Mouse (Mus musculus): Measurements from ENCODE around the gene Slc35e4. TPM values are rescaled to one million over a fixed set of nuclear protein-coding genes. Genes with fewer than 3 reads are reported as not detected.
A peak's percentile ranks its signal among the peaks of the same experiment; 100 is the strongest.
"Not testable (repeated sequence)": the region's sequence is repeated elsewhere in the genome, so short reads cannot be mapped to it uniquely, and the experiment has no call there.

Gene Slc35e4
- total RNA-seq (2021) = 1 to 10 TPM; 3.6 to 4.0 TPM

- DNase-seq = peak; percentile 89
Measured at GRCm38 (mm10) chr11:3914109-3914840, at the start of gene Slc35e4. TSS of gene Slc35e4 (minus strand) at chr11:3914664.

GRCm38 (mm10) chr11:3963610-3964415 is 49.3 kb upstream of the Slc35e4 start, which contains the start of gene Pes1:
TSS of gene Pes1 (plus strand) at chr11:3963975.
- peak; percentile 77 for DNase-seq

- peak; percentile 11 for DNase-seq
Measured at GRCm38 (mm10) chr11:3963155-3963554, 48.7 kb upstream of the Slc35e4 start.

GRCm38 (mm10) chr11:3961761-3962160 is 47.3 kb upstream of the Slc35e4 start:
- no peak for DNase-seq

GRCm38 (mm10) chr11:3960901-3961300 is 46.4 kb upstream of the Slc35e4 start:
- no peak for DNase-seq

GRCm38 (mm10) chr11:3955371-3955770 is 40.9 kb upstream of the Slc35e4 start:
- DNase-seq = not testable (repeated sequence)

GRCm38 (mm10) chr11:3954876-3955275 is 40.4 kb upstream of the Slc35e4 start:
- DNase-seq = not testable (repeated sequence)

GRCm38 (mm10) chr11:3946386-3946785 is 31.9 kb upstream of the Slc35e4 start:
- DNase-seq = no peak

- peak; percentile 1 for DNase-seq
Measured at GRCm38 (mm10) chr11:3941371-3941770, 26.9 kb upstream of the Slc35e4 start.

- DNase-seq = no peak
Measured at GRCm38 (mm10) chr11:3937321-3937874, 22.9 kb upstream of the Slc35e4 start.

- DNase-seq = no peak
Measured at GRCm38 (mm10) chr11:3936318-3936717, 21.9 kb upstream of the Slc35e4 start.

- DNase-seq = no peak
Measured at GRCm38 (mm10) chr11:3935135-3935534, 20.7 kb upstream of the Slc35e4 start.

GRCm38 (mm10) chr11:3933756-3934285 is 19.4 kb upstream of the Slc35e4 start:
- no peak for DNase-seq

- DNase-seq = peak; percentile 87
Measured at GRCm38 (mm10) chr11:3931511-3932211, 17.2 kb upstream of the Slc35e4 start, which contains the start of gene Tcn2. TSS of gene Tcn2 (minus strand) at chr11:3932159.

- DNase-seq = peak; percentile 2
Measured at GRCm38 (mm10) chr11:3930931-3931330, 16.5 kb upstream of the Slc35e4 start.

- peak; percentile 3 for DNase-seq
Measured at GRCm38 (mm10) chr11:3930019-3930418, 15.6 kb upstream of the Slc35e4 start.

GRCm38 (mm10) chr11:3925916-3926315 is 11.5 kb upstream of the Slc35e4 start:
- no peak for DNase-seq

- DNase-seq = no peak
Measured at GRCm38 (mm10) chr11:3922731-3923130, 8.3 kb upstream of the Slc35e4 start.

GRCm38 (mm10) chr11:3922115-3922514 is 7.7 kb upstream of the Slc35e4 start:
- DNase-seq = no peak

- peak; percentile 41 for DNase-seq
Measured at GRCm38 (mm10) chr11:3921281-3921850, 6.9 kb upstream of the Slc35e4 start.

GRCm38 (mm10) chr11:3920476-3920875 is 6.0 kb upstream of the Slc35e4 start:
- DNase-seq = no peak

GRCm38 (mm10) chr11:3918738-3919137 is 4.3 kb upstream of the Slc35e4 start:
- no peak for DNase-seq
